Mouse (Mus musculus): ENCODE results near the gene Tmem210.

DNA sequence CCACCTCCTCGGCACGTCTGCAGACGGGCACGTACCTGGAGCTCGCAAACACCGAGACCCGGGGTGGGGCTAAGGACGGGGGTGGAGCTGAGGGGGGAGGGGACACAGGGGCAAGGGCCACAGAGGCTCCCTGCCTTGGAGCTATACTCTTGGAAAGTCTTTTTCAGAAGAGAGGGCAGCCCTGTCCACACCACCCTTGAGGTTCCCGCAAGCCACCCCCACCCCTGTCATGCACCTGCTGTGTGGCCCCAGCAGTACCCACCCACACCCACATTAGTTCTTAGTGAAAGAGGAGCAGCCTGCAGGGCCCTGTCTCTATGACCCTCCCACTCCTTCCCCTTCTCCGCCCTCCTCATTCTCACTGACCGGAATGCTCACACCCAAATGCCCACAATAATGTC lies 23.5 kb downstream of the Tmem210 start:
- no peak for TF ChIP-seq POLR2A (IDR thresholded peaks at IDR 0.05; ENCODE audit: low read depth, low read length)
- no peak for TF ChIP-seq CTCF (IDR thresholded peaks at IDR 0.05; ENCODE audit: extremely low read depth, insufficient read length, insufficient replicate concordance, low read depth, low read length)
